Mouse (Mus musculus) heart, postnatal 14 days (tissue): ENCODE measurements at regions not wholly inside any gene's neighbourhood (a gene's known extent, or its start where the extent isn't known, plus 50 kb on each side); places are given as distances from the start of the nearest gene placed in this dataset.

Source experiments
- DNase-seq, 2 experiments: peaks; one replicate each; pipeline ENCODE4 v3.0.0; 2021 to 2022
- intact Hi-C: fragments of 180-260 bp; cut with DNase I; formaldehyde crosslinking; loops from one replicate; pipeline ENCODE4 v1.15.1; 2025

GRCm38 (mm10) chr5:73792216-73792615, 141.0 kb downstream of the Spata18 start:
- intact Hi-C loops: no loop called here
- DNase-seq: no peak

- intact Hi-C loops: no loop called here
- DNase-seq: peak in 1 of 2 experiments; percentile 29
Observed at GRCm38 (mm10) chr5:73796201-73796600, 145.0 kb downstream of the Spata18 start.

- intact Hi-C loops: no loop called here
- no peak for DNase-seq
Observed at GRCm38 (mm10) chr5:73797980-73798379, 146.8 kb downstream of the Spata18 start.

GRCm38 (mm10) chr5:73803431-73803830, 152.3 kb downstream of the Spata18 start:
- DNase-seq: no peak
- intact Hi-C loops: no loop called here

GRCm38 (mm10) chr5:73804556-73805230, 153.5 kb downstream of the Spata18 start:
- intact Hi-C loops: no loop called here
- no peak for DNase-seq

- no peak for DNase-seq
- intact Hi-C loops: no loop called here
Observed at GRCm38 (mm10) chr5:73810660-73811059, 159.5 kb downstream of the Spata18 start.

- intact Hi-C loops: no loop called here
- DNase-seq: no peak
Observed at GRCm38 (mm10) chr5:73811094-73811521, 159.9 kb downstream of the Spata18 start.

- intact Hi-C loops: no loop called here
- no peak for DNase-seq
Observed at GRCm38 (mm10) chr5:73815752-73816151, 164.6 kb downstream of the Spata18 start.

GRCm38 (mm10) chr5:73817180-73817579, 166.0 kb downstream of the Spata18 start:
- no peak for DNase-seq
- intact Hi-C loops: no loop called here

- intact Hi-C loops: no loop called here
- no peak for DNase-seq
Observed at GRCm38 (mm10) chr5:73821956-73822545, 170.9 kb downstream of the Spata18 start.

GRCm38 (mm10) chr5:73823421-73823820, 172.2 kb downstream of the Spata18 start:
- no peak for DNase-seq
- intact Hi-C loops: no loop called here

- intact Hi-C loops: no loop called here
- DNase-seq: no peak
Observed at GRCm38 (mm10) chr5:73826941-73827340, 175.8 kb downstream of the Spata18 start.

GRCm38 (mm10) chr5:73833721-73834120, 182.5 kb downstream of the Spata18 start:
- DNase-seq: no peak
- intact Hi-C loops: no loop called here

- intact Hi-C loops: no loop called here
Observed at GRCm38 (mm10) chr5:73843776-73844175, 192.6 kb downstream of the Spata18 start.

GRCm38 (mm10) chr5:73846096-73846782, 195.1 kb downstream of the Spata18 start:
- DNase-seq: no peak
- intact Hi-C loops: no loop called here

More at GRCm38 (mm10) chr5:73843776-73844175, 192.6 kb downstream of the Spata18 start:
- no peak for DNase-seq

- peak; percentile 19 to 42 for DNase-seq
- intact Hi-C loops: no loop called here
Observed at GRCm38 (mm10) chr5:73846783-73847151, 195.6 kb downstream of the Spata18 start.

- DNase-seq: no peak
- intact Hi-C loops: loop anchor here (5.0 to 10.0 kb wide), 5 partner anchors 89 to 1093 kb away; partner anchors contain the start of gene Rasl11b
Observed at GRCm38 (mm10) chr5:73851501-73851900, 200.3 kb downstream of the Spata18 start.

- intact Hi-C loops: loop anchor here (2.0 to 10.0 kb wide), 7 partner anchors 92 to 1303 kb away; partner anchors contain the start of gene Rasl11b
- peak; percentile 76 to 83 for DNase-seq
Observed at GRCm38 (mm10) chr5:73854025-73854773, 203.0 kb downstream of the Spata18 start.

- intact Hi-C loops: loop anchor here (2.0 to 10.0 kb wide), 8 partner anchors 93 to 1302 kb away; partner anchors contain the start of genes Rasl11b and Usp46
- peak; percentile 63 to 69 for DNase-seq
Observed at GRCm38 (mm10) chr5:73854774-73855371, 203.7 kb downstream of the Spata18 start.

GRCm38 (mm10) chr5:73859320-73859719, 208.1 kb downstream of the Spata18 start:
- DNase-seq: no peak
- intact Hi-C loops: loop anchor here (5.0 to 10.0 kb wide), 2 partner anchors 208 to 1085 kb away; partner anchors contain the start of gene Usp46
